Mouse (Mus musculus) G1E (cell line): ENCODE data around the gene P3h1.

Source experiments
- CTCF ChIP-seq: IDR thresholded peaks from 2 replicates; pipeline ENCODE4 v1.5.1; 2012; ENCODE audit warnings: low read depth, low read length, inconsistent platforms, mixed read lengths
- GATA1 ChIP-seq: IDR thresholded peaks from 2 replicates; pipeline ENCODE4 v1.6.1; 2012; ENCODE audit warnings: borderline replicate concordance, low read length, inconsistent platforms, mixed read lengths
- TAL1 ChIP-seq: conservative IDR thresholded peaks from 2 replicates; pipeline ENCODE4 v1.6.1; 2012; ENCODE audit warnings: low read depth, low read length, inconsistent platforms, mixed read lengths

DNA sequence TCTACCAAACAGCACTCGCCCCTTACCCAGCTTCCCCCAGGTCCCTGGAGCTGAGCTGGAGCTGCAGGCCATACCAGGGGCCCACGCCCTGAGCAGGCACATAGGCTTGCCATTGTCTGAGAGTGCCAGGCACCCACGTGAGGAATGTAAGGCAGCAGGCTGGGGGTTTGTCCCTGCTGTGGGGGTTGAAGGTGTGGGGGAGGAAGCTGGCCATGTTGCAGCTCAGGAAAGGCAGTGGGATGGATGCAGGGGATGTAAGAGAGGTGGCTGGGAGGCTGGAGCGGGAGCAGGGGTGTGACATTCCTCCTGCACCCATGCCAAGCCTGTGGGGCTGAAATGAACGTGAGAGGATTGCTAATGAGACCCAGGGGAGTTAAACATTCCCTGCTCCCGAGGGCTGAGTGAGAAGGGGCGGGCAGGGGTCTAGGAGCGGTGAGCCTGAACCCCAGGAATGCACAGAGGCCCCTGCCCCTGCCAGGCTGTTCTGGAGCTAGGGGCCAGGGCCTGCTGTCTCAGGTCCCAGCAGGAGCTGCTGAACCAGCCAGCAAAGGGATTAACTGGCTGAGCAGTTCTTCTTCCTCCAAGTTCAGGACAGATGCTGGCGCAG is 21.4 kb downstream of the P3h1 start:
- TF ChIP-seq CTCF: no peak
- no peak for TF ChIP-seq GATA1
- TF ChIP-seq TAL1: no peak
